Mouse (Mus musculus): ENCODE data around the gene Mfsd4b2.
"Not testable (repeated sequence)": the region's sequence is repeated elsewhere in the genome, so short reads cannot be mapped to it uniquely, and the experiment has no call there.

The Mfsd4b2 gene

GRCm38 (mm10) chr10:39926616-39927139 is at the start of gene Mfsd4b2:
Mfsd4b2 (minus strand) TSS chr10:39926923.
- DNase-seq (ENCODE audit: low read depth, low spot score), result no peak

- no peak for DNase-seq (ENCODE audit: low read depth, low spot score)
Observed at GRCm38 (mm10) chr10:39975771-39976170, 49.0 kb upstream of the Mfsd4b2 start.

- DNase-seq (ENCODE audit: low read depth, low spot score), result no peak
Observed at GRCm38 (mm10) chr10:39974982-39975381, 48.3 kb upstream of the Mfsd4b2 start.

GRCm38 (mm10) chr10:39967512-39967911 is 40.8 kb upstream of the Mfsd4b2 start:
- DNase-seq (ENCODE audit: low read depth, low spot score), result peak; percentile 67

GRCm38 (mm10) chr10:39961906-39962305 is 35.2 kb upstream of the Mfsd4b2 start:
- no peak for DNase-seq (ENCODE audit: low read depth, low spot score)

- DNase-seq (ENCODE audit: low read depth, low spot score), result no peak
Observed at GRCm38 (mm10) chr10:39960441-39960822, 33.7 kb upstream of the Mfsd4b2 start.

- DNase-seq (ENCODE audit: low read depth, low spot score), result peak; percentile 98
Observed at GRCm38 (mm10) chr10:39959761-39960440, 33.2 kb upstream of the Mfsd4b2 start, which contains the start of gene Mfsd4b3. Mfsd4b3 (minus strand) TSS chr10:39960153.

- DNase-seq (ENCODE audit: low read depth, low spot score), result peak; percentile 62
Observed at GRCm38 (mm10) chr10:39958266-39958665, 31.5 kb upstream of the Mfsd4b2 start.

GRCm38 (mm10) chr10:39956340-39956878 is 29.7 kb upstream of the Mfsd4b2 start:
- DNase-seq (ENCODE audit: low read depth, low spot score), result peak; percentile 14

GRCm38 (mm10) chr10:39955163-39955562 is 28.4 kb upstream of the Mfsd4b2 start:
- DNase-seq (ENCODE audit: low read depth, low spot score), result no peak

GRCm38 (mm10) chr10:39949377-39949954 is 22.7 kb upstream of the Mfsd4b2 start:
- DNase-seq (ENCODE audit: low read depth, low spot score), result no peak

- peak; percentile 53 for DNase-seq (ENCODE audit: low read depth, low spot score)
Observed at GRCm38 (mm10) chr10:39947195-39947594, 20.5 kb upstream of the Mfsd4b2 start.

GRCm38 (mm10) chr10:39936553-39936952 is 9.8 kb upstream of the Mfsd4b2 start:
- DNase-seq (ENCODE audit: low read depth, low spot score), result peak; percentile 47

GRCm38 (mm10) chr10:39924556-39924955 is 2.2 kb downstream of the Mfsd4b2 start:
- not testable (repeated sequence) for DNase-seq (ENCODE audit: low read depth, low spot score)

- no peak for DNase-seq (ENCODE audit: low read depth, low spot score)
Observed at GRCm38 (mm10) chr10:39912616-39913015, 14.1 kb downstream of the Mfsd4b2 start.

- no peak for DNase-seq (ENCODE audit: low read depth, low spot score)
Observed at GRCm38 (mm10) chr10:39908768-39909441, 17.8 kb downstream of the Mfsd4b2 start.

GRCm38 (mm10) chr10:39906799-39907658 is 19.7 kb downstream of the Mfsd4b2 start:
- DNase-seq (ENCODE audit: low read depth, low spot score), result no peak

- DNase-seq (ENCODE audit: low read depth, low spot score), result no peak
Observed at GRCm38 (mm10) chr10:39904191-39904590, 22.5 kb downstream of the Mfsd4b2 start.

GRCm38 (mm10) chr10:39898874-39899371 is 27.8 kb downstream of the Mfsd4b2 start, which contains the start of gene Mfsd4b4:
Mfsd4b4 (minus strand) TSS chr10:39899238.
- DNase-seq (ENCODE audit: low read depth, low spot score), result peak; percentile 86

- DNase-seq (ENCODE audit: low read depth, low spot score), result peak; percentile 9
Observed at GRCm38 (mm10) chr10:39896503-39896902, 30.2 kb downstream of the Mfsd4b2 start.
